Mouse (Mus musculus) skeletal muscle tissue, adult 2 months (tissue): ENCODE measurements around the gene Dab1.

Source experiments
- DNase-seq: peaks from one replicate; pipeline ENCODE4 v3.0.0-alpha.2; 2012; ENCODE audit warnings: low read depth, low spot score

Gene Dab1

GRCm38 (mm10) chr4:104579946-104580544 lies 960.9 kb downstream of the Dab1 start:
- DNase-seq = no peak

- DNase-seq = no peak
Observed at GRCm38 (mm10) chr4:104582726-104583125, 963.6 kb downstream of the Dab1 start.

DNA sequence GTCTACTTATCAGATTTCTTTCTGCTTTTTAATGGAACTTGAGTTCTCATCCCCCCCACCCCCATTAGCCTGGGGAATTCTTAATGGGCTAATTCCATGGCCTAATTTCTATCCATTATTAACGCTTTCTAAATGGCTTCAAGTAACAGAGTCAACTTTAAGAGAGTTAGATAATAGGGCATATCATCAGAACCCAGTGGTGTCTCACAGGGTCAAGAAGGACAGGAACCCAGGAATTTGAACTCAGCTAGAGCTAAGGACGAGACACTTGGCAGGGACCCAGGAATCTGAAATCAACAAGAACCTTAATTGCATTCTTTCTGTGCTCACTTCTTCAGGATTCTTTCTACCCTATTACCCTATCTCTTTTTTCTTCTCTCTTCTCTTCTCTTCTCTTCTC lies 968.7 kb downstream of the Dab1 start:
- DNase-seq = no peak

DNA sequence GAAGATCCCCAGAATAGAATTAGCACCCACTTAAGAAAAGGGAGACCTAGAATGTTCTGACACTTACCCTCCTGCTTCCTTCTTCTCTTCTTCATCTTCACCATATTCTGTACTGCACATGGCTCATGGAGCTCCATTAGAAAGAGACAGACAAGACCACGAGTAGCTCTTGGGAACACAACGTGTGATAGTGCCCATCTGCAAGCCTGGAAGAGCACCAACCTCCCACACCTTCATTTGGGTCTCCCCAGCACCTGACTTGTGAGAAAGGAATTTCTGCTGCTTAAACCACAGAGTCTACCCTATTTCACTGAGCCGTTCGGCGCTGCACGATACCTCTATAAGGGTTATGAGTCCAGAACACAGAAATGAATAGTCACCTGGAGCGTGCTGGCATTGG lies 977.8 kb downstream of the Dab1 start:
- no peak for DNase-seq

DNA sequence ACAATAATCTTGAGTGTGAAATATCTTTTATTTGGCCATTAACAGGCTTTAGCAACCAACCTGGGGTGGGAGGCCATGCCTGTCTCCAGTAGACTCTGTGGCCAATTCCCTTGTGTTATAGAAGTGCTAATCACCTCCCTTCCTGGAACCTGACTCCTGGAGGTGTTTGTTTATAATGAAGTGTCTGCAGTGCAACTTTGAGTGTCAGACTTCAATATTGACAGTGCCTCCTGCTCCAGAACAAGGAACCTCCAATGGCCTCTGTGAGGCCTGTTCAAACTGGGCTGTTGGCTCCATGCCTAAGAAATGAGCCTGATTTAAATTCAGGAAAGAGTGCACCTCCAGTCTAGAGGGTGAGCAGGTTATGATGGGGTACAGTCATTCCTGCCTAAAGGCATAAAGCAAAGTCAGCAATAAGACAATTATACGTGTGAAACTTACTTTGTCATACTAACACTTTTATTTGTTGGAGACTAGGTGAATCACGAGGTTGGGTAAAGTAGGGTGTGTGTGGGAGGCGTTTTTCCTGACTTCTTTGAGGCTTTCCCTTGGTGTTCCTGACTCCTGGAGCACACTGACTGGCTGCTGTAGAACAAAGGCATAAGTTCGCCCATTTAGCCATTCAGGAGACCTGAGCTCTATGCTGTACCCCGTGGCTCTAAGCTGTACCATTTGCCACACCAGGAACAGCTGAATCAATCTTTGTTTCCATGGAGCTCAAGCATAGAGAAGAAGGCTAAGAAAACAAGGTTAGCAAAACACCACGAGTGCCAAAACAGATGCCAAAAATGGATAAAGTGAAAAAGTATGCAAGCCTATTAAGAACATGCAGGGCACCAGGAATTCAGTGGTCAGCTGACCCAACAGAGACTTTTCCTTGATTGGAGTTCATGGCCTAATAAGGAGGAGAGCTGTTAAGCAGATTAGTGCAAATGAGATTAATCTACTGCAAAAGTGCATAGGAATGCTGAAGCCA lies 978.6 kb downstream of the Dab1 start:
- no peak for DNase-seq

- DNase-seq = no peak
Observed at GRCm38 (mm10) chr4:104602804-104603203, 983.6 kb downstream of the Dab1 start.

GRCm38 (mm10) chr4:104604298-104604697 lies 985.1 kb downstream of the Dab1 start:
- no peak for DNase-seq

DNA sequence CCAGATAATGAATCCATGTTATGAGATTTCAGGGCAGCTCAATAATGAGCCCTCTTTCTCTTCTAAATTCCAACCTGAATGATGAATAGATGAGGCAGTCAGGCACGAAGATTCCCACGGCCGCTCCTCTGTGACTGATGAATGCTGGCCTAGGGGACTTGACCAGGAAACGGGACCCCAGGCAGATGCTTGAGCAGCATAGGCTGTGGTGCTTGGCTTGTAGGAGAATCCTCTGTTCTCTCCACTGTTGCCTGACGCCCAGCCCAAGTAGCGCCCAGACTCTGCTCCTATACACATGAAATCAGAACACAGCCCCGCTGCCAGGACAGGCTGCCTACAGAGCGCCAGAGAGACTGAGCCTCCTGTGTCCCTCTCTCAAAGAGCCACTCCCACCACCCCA lies 987.7 kb downstream of the Dab1 start:
- no peak for DNase-seq

DNA sequence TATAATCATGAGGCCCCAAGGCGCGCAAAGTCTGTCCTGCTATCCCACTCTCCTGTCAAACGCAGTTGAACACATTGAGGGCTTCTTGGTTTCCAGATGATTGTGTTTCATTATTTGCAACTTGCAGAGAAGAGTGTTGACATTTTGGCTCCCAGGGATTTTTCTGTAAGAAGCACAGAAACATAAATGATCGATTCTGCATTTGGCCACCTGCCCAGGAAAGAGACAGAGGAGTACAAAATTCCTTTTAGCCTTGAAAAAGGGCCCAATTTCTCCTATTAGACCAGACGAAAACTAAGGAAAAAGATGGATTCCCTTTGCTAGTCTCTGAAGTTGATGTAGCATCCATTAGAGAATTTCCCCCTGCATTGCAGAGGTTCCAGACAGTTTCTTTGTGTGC lies 988.5 kb downstream of the Dab1 start:
- no peak for DNase-seq

GRCm38 (mm10) chr4:104619452-104619851 lies 1000.3 kb downstream of the Dab1 start:
- no peak for DNase-seq

DNA sequence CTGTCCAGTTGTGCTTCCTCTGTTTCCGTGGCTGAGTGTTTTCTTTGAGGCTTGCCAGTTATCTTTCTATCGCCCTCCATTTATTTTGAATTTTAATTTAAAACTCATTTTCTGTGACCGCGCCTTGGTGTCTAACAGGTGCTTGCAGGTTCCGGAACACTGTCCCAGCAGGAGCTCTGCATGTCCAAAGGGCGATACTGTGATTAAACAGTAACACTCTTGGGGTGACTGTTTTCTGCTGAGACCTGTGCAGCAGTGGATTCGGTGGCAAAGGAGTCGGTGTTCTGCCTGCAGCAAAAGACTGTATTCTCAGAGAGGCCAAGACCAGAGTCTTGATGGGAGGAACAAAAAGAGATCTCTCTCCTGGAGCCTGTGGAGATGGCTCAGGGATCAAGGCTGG lies 1006.2 kb downstream of the Dab1 start:
- DNase-seq = no peak

DNA sequence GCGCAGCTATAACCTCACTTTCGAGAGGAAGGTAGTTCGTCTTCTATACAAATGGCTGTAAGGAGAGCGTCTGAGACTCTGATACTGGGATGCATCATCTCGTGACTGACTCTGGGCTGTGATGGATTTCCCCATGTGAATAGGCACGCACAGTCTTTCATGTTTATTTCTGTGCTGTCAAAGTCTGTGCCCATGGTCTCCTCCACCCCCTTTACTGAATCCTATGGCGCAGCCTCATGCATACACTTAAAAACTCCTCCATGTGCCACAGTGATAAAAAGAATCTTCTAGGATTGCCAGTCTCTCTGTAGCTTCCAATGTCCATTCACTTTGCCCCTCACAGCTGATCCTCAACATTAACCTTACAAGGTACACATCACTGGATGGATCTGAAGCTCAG lies 1009.5 kb downstream of the Dab1 start:
- DNase-seq = no peak

DNA sequence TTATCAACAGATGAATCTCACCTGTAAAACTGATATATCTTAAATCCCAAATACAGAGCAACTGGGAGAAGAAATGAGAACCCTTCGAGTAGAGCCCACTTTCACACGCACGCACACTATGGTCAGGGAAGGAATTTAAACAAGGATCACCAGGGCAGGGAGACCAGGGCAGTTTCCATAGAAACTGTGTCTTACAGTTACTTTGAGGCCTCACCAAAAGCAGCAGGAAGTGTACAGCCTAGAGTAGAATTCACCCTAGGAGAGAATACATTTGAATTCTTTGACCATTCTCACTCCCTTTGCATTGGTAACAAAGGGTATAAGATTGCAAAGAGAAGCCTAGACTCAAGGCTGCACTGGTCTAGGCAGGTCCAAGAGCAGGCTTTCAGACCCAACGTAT lies 1017.9 kb downstream of the Dab1 start:
- no peak for DNase-seq

GRCm38 (mm10) chr4:104640617-104641016 lies 1021.5 kb downstream of the Dab1 start:
- no peak for DNase-seq

GRCm38 (mm10) chr4:104642761-104643469 lies 1023.8 kb downstream of the Dab1 start:
- DNase-seq = no peak

DNA sequence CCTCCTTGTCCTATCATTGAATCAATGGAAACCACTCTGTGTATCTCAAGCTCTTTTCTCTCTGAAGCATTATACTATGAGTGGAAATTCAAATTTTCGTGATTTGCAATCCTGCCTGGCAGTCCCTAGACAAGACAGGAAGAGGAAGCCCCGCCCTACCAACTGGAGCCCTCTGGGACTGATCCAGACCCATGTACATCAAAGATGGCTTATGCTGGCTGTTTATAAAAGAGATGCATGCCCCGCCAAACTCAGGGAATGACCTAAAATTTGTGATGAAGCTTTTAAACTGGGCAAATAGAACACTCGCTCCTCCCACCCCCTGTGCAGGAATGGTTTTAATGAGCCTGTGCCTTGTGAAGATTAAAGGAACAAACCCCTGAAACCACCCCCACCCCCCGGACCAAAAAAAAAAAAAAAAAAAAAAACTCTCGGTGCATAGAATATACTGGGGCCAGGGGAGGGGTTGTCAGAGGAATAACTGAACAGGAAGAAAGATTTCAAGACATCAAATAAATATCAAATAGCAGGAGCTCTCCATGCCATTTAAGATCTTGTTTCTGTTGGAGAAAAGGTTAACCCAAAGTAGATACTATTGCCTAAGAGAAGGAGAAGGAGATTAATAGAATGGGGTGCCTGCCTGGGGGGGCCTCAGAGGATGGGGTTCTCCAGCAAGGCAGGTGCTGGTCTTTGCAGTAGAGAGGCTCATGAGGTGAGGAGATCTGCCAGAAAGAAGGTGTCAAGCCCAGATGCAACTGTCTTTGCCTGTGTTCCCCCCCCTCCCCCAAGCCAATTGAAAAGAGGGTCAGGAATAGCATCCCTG lies 1024.6 kb downstream of the Dab1 start:
- no peak for DNase-seq

GRCm38 (mm10) chr4:104644357-104644630 lies 1025.1 kb downstream of the Dab1 start:
- DNase-seq = no peak

DNA sequence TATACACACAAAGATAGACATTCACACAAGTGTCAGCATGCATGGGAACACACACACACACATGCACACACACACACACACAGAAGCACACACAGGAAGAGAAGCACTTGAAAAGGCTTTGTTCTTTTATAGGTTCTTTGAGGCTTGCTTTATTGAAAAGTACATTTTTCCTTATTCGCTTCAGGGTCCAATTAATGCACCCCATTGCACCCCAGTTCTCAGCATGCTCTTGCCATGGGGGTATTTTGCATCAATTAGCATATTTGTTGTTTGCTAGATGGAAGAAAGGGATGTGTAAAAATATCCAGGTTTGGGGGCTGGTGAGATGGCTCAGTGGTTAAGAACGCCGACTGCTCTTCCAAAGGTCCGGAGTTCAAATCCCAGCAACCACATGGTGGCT lies 1025.7 kb downstream of the Dab1 start:
- DNase-seq = no peak

GRCm38 (mm10) chr4:104651761-104652160 lies 1032.6 kb downstream of the Dab1 start:
- no peak for DNase-seq

DNA sequence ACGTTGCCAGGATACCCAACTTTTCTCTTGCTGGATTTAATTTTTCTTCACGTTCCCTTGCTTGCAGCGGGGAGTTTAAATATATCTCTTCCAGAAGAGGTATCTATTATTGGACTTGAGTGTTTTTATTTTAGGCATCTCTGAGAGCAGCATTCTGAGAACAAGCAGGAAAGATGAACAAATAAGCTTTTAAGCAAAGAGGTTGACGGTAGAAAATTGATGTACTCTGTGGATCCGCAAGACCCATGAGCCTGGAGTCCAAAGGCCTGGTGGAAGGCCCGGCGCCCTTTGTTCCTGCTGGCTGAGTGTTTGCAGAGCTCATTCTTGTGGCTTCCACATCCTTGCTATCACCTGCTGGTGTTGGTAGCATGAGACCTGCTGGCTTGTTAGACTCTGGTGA lies 1037.6 kb downstream of the Dab1 start:
- no peak for DNase-seq

DNA sequence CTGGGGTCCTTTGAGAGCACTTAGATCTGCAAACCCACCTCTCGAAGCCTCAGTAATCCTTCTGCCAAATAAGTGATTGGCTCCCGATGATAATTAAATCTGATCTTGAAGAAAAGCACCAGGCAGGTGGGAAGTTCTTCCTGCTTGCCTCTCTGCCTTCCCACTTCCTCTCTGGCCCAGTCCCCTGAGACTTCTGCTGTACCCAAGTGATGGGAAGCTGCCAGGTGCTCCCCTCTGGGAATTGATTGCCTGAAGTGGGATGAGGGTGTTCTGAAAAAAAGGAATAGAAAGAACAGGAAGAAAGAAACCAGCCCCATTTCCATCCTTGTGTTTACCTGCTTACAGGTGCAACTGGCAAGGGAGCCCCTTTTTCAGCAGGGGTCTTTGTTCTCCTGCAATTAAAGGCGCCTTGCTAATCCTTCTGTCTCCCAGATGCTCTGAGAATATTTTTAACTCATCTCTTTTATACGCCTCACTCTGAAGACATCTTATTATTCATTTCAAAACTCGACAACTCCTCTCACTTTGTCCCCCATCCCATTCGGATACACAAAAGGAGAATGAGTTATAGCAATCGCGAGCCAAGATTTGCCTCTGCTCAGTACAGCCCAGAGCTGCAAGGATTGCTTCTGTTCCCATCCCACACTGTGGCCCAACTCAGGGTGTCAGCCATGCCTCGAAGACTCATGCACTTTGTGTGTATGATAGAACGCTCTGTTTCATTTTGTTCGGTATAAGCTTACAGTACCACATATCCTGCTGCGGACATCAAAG lies 1043.9 kb downstream of the Dab1 start:
- no peak for DNase-seq
